Mouse (Mus musculus) liver, embryonic 14.5 days (tissue): Measurements from ENCODE around the gene Cep41.

Experiments used
- CTCF ChIP-seq: IDR thresholded peaks from 2 replicates; pipeline ENCODE4 v1.5.1; 2016; ENCODE audit warnings: antibody characterized with exemption, low read depth, control low read depth
- EP300 ChIP-seq: IDR thresholded peaks from 2 replicates; pipeline ENCODE4 v1.6.1; 2016; ENCODE audit warnings: antibody characterized with exemption, low read depth

DNA sequence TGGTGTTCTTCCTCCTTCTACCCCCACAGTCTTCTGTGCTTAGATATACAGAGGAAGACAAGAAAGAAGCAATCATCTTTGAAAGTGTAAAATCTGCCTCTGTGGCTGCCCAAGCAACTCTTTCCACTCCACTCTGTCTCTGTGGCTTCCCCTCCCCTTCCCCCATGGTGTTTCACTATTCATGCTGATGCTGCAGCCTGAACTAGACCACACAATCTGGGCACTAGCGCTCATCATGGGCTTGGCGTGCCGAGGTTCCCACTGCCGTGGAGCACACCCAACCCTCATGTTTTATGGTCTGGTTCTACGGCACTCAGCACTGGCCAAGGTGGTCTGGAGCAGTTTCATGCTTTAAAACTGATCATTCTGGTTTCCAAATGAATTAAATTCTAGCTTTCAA is 21.9 kb downstream of the Cep41 start:
- no peak for TF ChIP-seq CTCF
- no peak for TF ChIP-seq EP300
